In the genomic region with DNA sequence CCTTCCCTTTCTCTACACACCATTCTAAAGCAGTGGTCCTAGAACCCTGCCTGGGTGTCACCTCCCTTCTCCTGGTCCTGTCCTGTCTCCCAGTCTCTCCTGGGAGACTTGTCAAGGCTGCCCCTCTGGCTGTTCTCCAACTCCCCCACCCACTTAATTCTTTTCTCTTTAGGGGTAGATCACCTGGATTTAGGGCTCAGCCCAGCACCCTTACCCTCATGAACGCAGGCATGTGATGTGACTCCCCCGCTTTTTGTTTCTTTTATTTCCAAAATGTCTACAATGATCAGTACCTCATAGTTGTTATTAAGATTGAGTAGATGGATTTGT, we compare ENCODE assay signal across 7 mouse cellular contexts. TPM values are rescaled to one million over a fixed set of nuclear protein-coding genes. Genes with fewer than 3 reads are reported as not detected.
DNase-seq lines count a peak whose midpoint lies in the region; ATAC-seq and TF ChIP-seq lines count a peak whose summit lies in the region.

No protein-coding gene starts in this region.

- TF ChIP-seq CTCF in lung, embryonic 14.5 days (IDR thresholded peaks at IDR 0.05; ENCODE audit: low read depth): no peak
- no peak for TF ChIP-seq CTCF in left cerebral cortex, adult 2 months (IDR thresholded peaks at IDR 0.05)

- peak overlapping the region; percentile 81 for H3K4me3 ChIP-seq in lung, embryonic 14.5 days (ENCODE audit: low read depth, low read length)
- peak overlapping the region; percentile 44; the same call in 1 of the 2 replicates for H3K4me3 ChIP-seq in forebrain, embryonic 12.5 days (replicated peaks)
- H3K4me3 ChIP-seq in intestine, embryonic 16.5 days (ENCODE audit: low read length): peak overlapping the region; percentile 68
- no peak overlapping the region for H3K4me3 ChIP-seq in neural tube, embryonic 13.5 days
- H3K4me3 ChIP-seq in left cerebral cortex, adult 2 months: no peak overlapping the region; the same call in 1 of the 2 replicates

- H3K9me3 ChIP-seq in lung, embryonic 14.5 days (ENCODE audit: low read depth, low read length): no peaks in the 10 kb centered on the region
- H3K9me3 ChIP-seq in forebrain, embryonic 12.5 days: no peaks in the 10 kb centered on the region
- H3K9me3 ChIP-seq in intestine, embryonic 16.5 days (ENCODE audit: control insufficient read depth, low read length): no peaks in the 10 kb centered on the region
- no peaks in the 10 kb centered on the region for H3K9me3 ChIP-seq in neural tube, embryonic 13.5 days

- intact Hi-C loops in left cerebral cortex, adult 2 months (cut with DNase I): no loop called here

- no peaks in the 10 kb centered on the region for H3K27me3 ChIP-seq in lung, embryonic 14.5 days (ENCODE audit: insufficient read depth, low read length)
- peaks cover 14% of the 10 kb centered on the region; the same call in 1 of the 2 replicates for H3K27me3 ChIP-seq in forebrain, embryonic 12.5 days
- H3K27me3 ChIP-seq in intestine, embryonic 16.5 days (replicated peaks; ENCODE audit: control insufficient read depth, insufficient read depth, low read length): no peaks in the 10 kb centered on the region
- peaks cover 19% of the 10 kb centered on the region for H3K27me3 ChIP-seq in neural tube, embryonic 13.5 days

- H3K4me1 ChIP-seq in lung, embryonic 14.5 days (ENCODE audit: insufficient read depth): peaks cover 51% of the 10 kb centered on the region
- peaks cover 40% of the 10 kb centered on the region for H3K4me1 ChIP-seq in forebrain, embryonic 12.5 days
- peaks cover 66% of the 10 kb centered on the region for H3K4me1 ChIP-seq in intestine, embryonic 16.5 days (ENCODE audit: control insufficient read depth, insufficient read depth, low read length)
- H3K4me1 ChIP-seq in neural tube, embryonic 13.5 days (replicated peaks): peaks cover 56% of the 10 kb centered on the region

- peak overlapping the region; percentile 90 for H3K4me2 ChIP-seq in lung, embryonic 14.5 days
- H3K4me2 ChIP-seq in forebrain, embryonic 12.5 days: peak overlapping the region; percentile 76
- peak overlapping the region; percentile 94 for H3K4me2 ChIP-seq in intestine, embryonic 16.5 days (ENCODE audit: low read depth, low read length)
- peak overlapping the region; percentile 68 for H3K4me2 ChIP-seq in neural tube, embryonic 13.5 days

- 76% methylated on average over 2 of the region's 2 CpGs for WGBS in lung, embryonic 14.5 days
- 84% methylated on average over 2 of the region's 2 CpGs for WGBS in forebrain, embryonic 12.5 days
- 72% methylated on average over 2 of the region's 2 CpGs for WGBS in intestine, embryonic 16.5 days
- WGBS in neural tube, embryonic 13.5 days: 82% methylated on average over 2 of the region's 2 CpGs

- ATAC-seq in lung, embryonic 14.5 days (ENCODE audit: insufficient read depth): no peak
- ATAC-seq in forebrain, embryonic 12.5 days (ENCODE audit: low FRiP score): no peak
- no peak for ATAC-seq in intestine, embryonic 16.5 days
- no peak for ATAC-seq in neural tube, embryonic 13.5 days (ENCODE audit: low read depth)

- H3K9ac ChIP-seq in lung, embryonic 14.5 days: peak overlapping the region; percentile 85
- H3K9ac ChIP-seq in forebrain, embryonic 12.5 days: 0 out of 2 replicates have a peak overlapping the region, but pooled peaks have one; percentile 56
- peak overlapping the region; percentile 93 for H3K9ac ChIP-seq in intestine, embryonic 16.5 days (ENCODE audit: low read depth, low read length)
- H3K9ac ChIP-seq in neural tube, embryonic 13.5 days: peak overlapping the region; percentile 75; the same call in 1 of the 2 replicates

- H3K36me3 ChIP-seq in lung, embryonic 14.5 days (ENCODE audit: insufficient read depth): peaks cover 8% of the 10 kb centered on the region; the same call in 1 of the 2 replicates
- H3K36me3 ChIP-seq in forebrain, embryonic 12.5 days (replicated peaks): no peaks in the 10 kb centered on the region
- no peaks in the 10 kb centered on the region for H3K36me3 ChIP-seq in intestine, embryonic 16.5 days (ENCODE audit: control insufficient read depth, insufficient read depth, low read length)
- H3K36me3 ChIP-seq in neural tube, embryonic 13.5 days: no peaks in the 10 kb centered on the region

- no peak for DNase-seq in lung, embryonic 14.5 days
- DNase-seq in lung, adult 18-20 months: no peak
- DNase-seq in ovary, postnatal 10 days (ENCODE audit: low spot score): no peak
- DNase-seq in left cerebral cortex, adult 2 months (ENCODE audit: extremely low spot score in 1 of 2, low spot score in 2 of 2): no peak

- peak overlapping the region; percentile 90; the same call in 1 of the 2 replicates for H3K27ac ChIP-seq in lung, embryonic 14.5 days (ENCODE audit: low read depth)
- no peak overlapping the region for H3K27ac ChIP-seq in forebrain, embryonic 12.5 days
- peak overlapping the region; percentile 31; the same call in 1 of the 2 replicates for H3K27ac ChIP-seq in intestine, embryonic 16.5 days (ENCODE audit: low read length)
- H3K27ac ChIP-seq in neural tube, embryonic 13.5 days (replicated peaks): no peak overlapping the region
- no peak overlapping the region for H3K27ac ChIP-seq in left cerebral cortex, adult 2 months

RNA-seq across cellular contexts. Expression of gene Tnfrsf1a, which starts 1.8 kb away (rescaled TPM):
- 82.5 and 83.3 TPM in 2 replicates for polyA plus RNA-seq in lung, embryonic 14.5 days (2014; fragmentation: Nextera tagmentation; extraction: Ambion mirVana)
- 16.6 and 19.3 TPM in 2 replicates for polyA plus RNA-seq in forebrain, embryonic 12.5 days (2016; fragmentation: Nextera tagmentation; extraction: Ambion mirVana)
- 90.0 and 95.3 TPM in 2 replicates for polyA plus RNA-seq in intestine, embryonic 16.5 days (2015; fragmentation: Nextera tagmentation; extraction: Ambion mirVana)
- 17.5 and 21.5 TPM in 2 replicates for polyA plus RNA-seq in neural tube, embryonic 13.5 days (2015; fragmentation: Nextera tagmentation; extraction: Ambion mirVana)
- 10 to 100 TPM; 10.8 to 11.1 TPM for total RNA-seq in left cerebral cortex, adult 2 months (2021)

RNA-seq across cellular contexts. Expression of gene Plekhg6, which starts 29.6 kb away (rescaled TPM):
- 0.22 and 0.51 TPM in 2 replicates for polyA plus RNA-seq in lung, embryonic 14.5 days (2014; fragmentation: Nextera tagmentation; extraction: Ambion mirVana)
- 0.05 and 0.09 TPM in 2 replicates for polyA plus RNA-seq in forebrain, embryonic 12.5 days (2016; fragmentation: Nextera tagmentation; extraction: Ambion mirVana)
- polyA plus RNA-seq in intestine, embryonic 16.5 days (2015; fragmentation: Nextera tagmentation; extraction: Ambion mirVana): 13.2 and 19.1 TPM in 2 replicates
- polyA plus RNA-seq in neural tube, embryonic 13.5 days (2015; fragmentation: Nextera tagmentation; extraction: Ambion mirVana): 0.23 TPM in 1 of 2 replicates, not detected in the other
- total RNA-seq in left cerebral cortex, adult 2 months (2021): under 1 TPM; 0.30 to 0.34 TPM

RNA-seq across cellular contexts. Expression of gene Scnn1a, which starts 30.5 kb away (rescaled TPM):
- 1.8 and 2.2 TPM in 2 replicates for polyA plus RNA-seq in lung, embryonic 14.5 days (2014; fragmentation: Nextera tagmentation; extraction: Ambion mirVana)
- 0.24 and 0.49 TPM in 2 replicates for polyA plus RNA-seq in forebrain, embryonic 12.5 days (2016; fragmentation: Nextera tagmentation; extraction: Ambion mirVana)
- 5.0 and 7.6 TPM in 2 replicates for polyA plus RNA-seq in intestine, embryonic 16.5 days (2015; fragmentation: Nextera tagmentation; extraction: Ambion mirVana)
- 0.36 and 0.63 TPM in 2 replicates for polyA plus RNA-seq in neural tube, embryonic 13.5 days (2015; fragmentation: Nextera tagmentation; extraction: Ambion mirVana)
- 1 to 10 TPM; 2.5 to 2.7 TPM for total RNA-seq in left cerebral cortex, adult 2 months (2021)

RNA-seq across cellular contexts. Expression of gene Ltbr, which starts 37.3 kb away (rescaled TPM):
- polyA plus RNA-seq in lung, embryonic 14.5 days (2014; fragmentation: Nextera tagmentation; extraction: Ambion mirVana): 73.7 and 81.7 TPM in 2 replicates
- polyA plus RNA-seq in forebrain, embryonic 12.5 days (2016; fragmentation: Nextera tagmentation; extraction: Ambion mirVana): 12.7 and 14.0 TPM in 2 replicates
- polyA plus RNA-seq in intestine, embryonic 16.5 days (2015; fragmentation: Nextera tagmentation; extraction: Ambion mirVana): 106 and 107 TPM in 2 replicates
- polyA plus RNA-seq in neural tube, embryonic 13.5 days (2015; fragmentation: Nextera tagmentation; extraction: Ambion mirVana): 16.3 and 17.5 TPM in 2 replicates
- total RNA-seq in left cerebral cortex, adult 2 months (2021): 1 to 10 TPM; 7.9 to 9.1 TPM

Comparison
In these comparisons a context has a peak if more than half of its experiments do, and no peak if none do; other contexts are left out.
1. H3K27ac ChIP-seq: peak in lung, embryonic 14.5 days (single experiment) and intestine, embryonic 16.5 days (single experiment); none in forebrain, embryonic 12.5 days (single experiment), neural tube, embryonic 13.5 days (single experiment) and left cerebral cortex, adult 2 months (single experiment).
2. H3K4me3 ChIP-seq: peak in lung, embryonic 14.5 days (single experiment), forebrain, embryonic 12.5 days (single experiment) and intestine, embryonic 16.5 days (single experiment); none in neural tube, embryonic 13.5 days (single experiment) and left cerebral cortex, adult 2 months (single experiment).
3. Peak in every context shown above with its lines, with median percentiles within 50 percentile points of each other: H3K4me2 ChIP-seq and H3K9ac ChIP-seq.